ENCODE assay signal across 18 mouse cellular contexts in genomic region chr5:63262568-63262967, GRCm38 (mm10).
DNase-seq lines count a peak whose midpoint lies in the region; ATAC-seq and TF ChIP-seq lines count a peak whose summit lies in the region.
"Had no signal": no experiment of that assay in that cellular context is flagged by ENCODE, and none has a peak within 500 bp of the region (broad histone marks: within the 10 kb centered on the region; RNA-seq: fewer than 3 reads in every experiment).

No protein-coding gene starts in this region.

- no peaks in the 10 kb centered on the region for H3K36me3 ChIP-seq in hindbrain, embryonic 14.5 days (replicated peaks; ENCODE audit: control insufficient read depth, insufficient read depth)
- H3K36me3 ChIP-seq in hindbrain, embryonic 10.5 days: no peaks in the 10 kb centered on the region
- H3K36me3 ChIP-seq in midbrain, postnatal 0 days (ENCODE audit: insufficient read depth, low read length): no peaks in the 10 kb centered on the region
- H3K36me3 ChIP-seq in midbrain, embryonic 16.5 days (ENCODE audit: control insufficient read depth, insufficient read depth, low read length): no peaks in the 10 kb centered on the region
- H3K36me3 ChIP-seq in forebrain, postnatal 0 days (ENCODE audit: insufficient read depth): no peaks in the 10 kb centered on the region
- H3K36me3 ChIP-seq: embryonic facial prominence, embryonic 13.5 days; heart, embryonic 10.5 days; limb, embryonic 13.5 days; midbrain, embryonic 10.5 days had no signal

- H3K4me1 ChIP-seq in hindbrain, embryonic 14.5 days (replicated peaks; ENCODE audit: control insufficient read depth, insufficient read depth, low read length): no peaks in the 10 kb centered on the region
- H3K4me1 ChIP-seq in hindbrain, embryonic 10.5 days (replicated peaks): no peaks in the 10 kb centered on the region
- no peaks in the 10 kb centered on the region for H3K4me1 ChIP-seq in midbrain, postnatal 0 days (ENCODE audit: insufficient read depth, low read length)
- H3K4me1 ChIP-seq in midbrain, embryonic 16.5 days (ENCODE audit: control insufficient read depth, insufficient read depth, low read length): no peaks in the 10 kb centered on the region
- H3K4me1 ChIP-seq in forebrain, postnatal 0 days (ENCODE audit: insufficient read depth): no peaks in the 10 kb centered on the region
- H3K4me1 ChIP-seq: embryonic facial prominence, embryonic 13.5 days; heart, embryonic 10.5 days; limb, embryonic 13.5 days; midbrain, embryonic 10.5 days had no signal

- no peaks in the 10 kb centered on the region for H3K9me3 ChIP-seq in hindbrain, embryonic 14.5 days (ENCODE audit: control insufficient read depth, low read length)
- H3K9me3 ChIP-seq in hindbrain, embryonic 10.5 days: no peaks in the 10 kb centered on the region
- no peaks in the 10 kb centered on the region for H3K9me3 ChIP-seq in midbrain, postnatal 0 days (ENCODE audit: low read length)
- no peaks in the 10 kb centered on the region for H3K9me3 ChIP-seq in midbrain, embryonic 16.5 days (replicated peaks; ENCODE audit: control insufficient read depth, low read length, poor library complexity, severe bottlenecking)
- no peaks in the 10 kb centered on the region for H3K9me3 ChIP-seq in forebrain, postnatal 0 days (ENCODE audit: low read length)
- H3K9me3 ChIP-seq: embryonic facial prominence, embryonic 13.5 days; heart, embryonic 10.5 days; limb, embryonic 13.5 days; midbrain, embryonic 10.5 days had no signal

- ATAC-seq in hindbrain, embryonic 14.5 days (ENCODE audit: low FRiP score): no peak
- no peak for ATAC-seq in midbrain, postnatal 0 days (ENCODE audit: low FRiP score)
- ATAC-seq in midbrain, embryonic 16.5 days: no peak
- ATAC-seq in forebrain, postnatal 0 days: peak; percentile 75
- ATAC-seq: intestine, embryonic 16.5 days; Patski had no signal

- H3K27ac ChIP-seq in hindbrain, embryonic 14.5 days: no peak overlapping the region
- no peak overlapping the region for H3K27ac ChIP-seq in hindbrain, embryonic 10.5 days
- no peak overlapping the region for H3K27ac ChIP-seq in midbrain, postnatal 0 days (ENCODE audit: low read depth, low read length)
- no peak overlapping the region for H3K27ac ChIP-seq in midbrain, embryonic 16.5 days (ENCODE audit: low read length)
- H3K27ac ChIP-seq in forebrain, postnatal 0 days (ENCODE audit: low read depth, low read length): no peak overlapping the region
- H3K27ac ChIP-seq: embryonic facial prominence, embryonic 13.5 days; heart, embryonic 10.5 days; limb, embryonic 13.5 days; midbrain, embryonic 10.5 days had no signal

- no peak overlapping the region for H3K4me2 ChIP-seq in hindbrain, embryonic 14.5 days (replicated peaks)
- no peak overlapping the region for H3K4me2 ChIP-seq in midbrain, postnatal 0 days (ENCODE audit: low read depth, low read length, poor library complexity, severe bottlenecking)
- no peak overlapping the region for H3K4me2 ChIP-seq in midbrain, embryonic 16.5 days (ENCODE audit: low read length)
- no peak overlapping the region for H3K4me2 ChIP-seq in forebrain, postnatal 0 days (ENCODE audit: low read depth)
- H3K4me2 ChIP-seq: embryonic facial prominence, embryonic 13.5 days; limb, embryonic 13.5 days had no signal

- no peak overlapping the region for H3K9ac ChIP-seq in hindbrain, embryonic 14.5 days
- no peak overlapping the region for H3K9ac ChIP-seq in midbrain, postnatal 0 days (replicated peaks; ENCODE audit: low read length, poor library complexity, severe bottlenecking)
- no peak overlapping the region for H3K9ac ChIP-seq in midbrain, embryonic 16.5 days (ENCODE audit: low read depth, low read length)
- no peak overlapping the region for H3K9ac ChIP-seq in forebrain, postnatal 0 days
- H3K9ac ChIP-seq: embryonic facial prominence, embryonic 13.5 days; limb, embryonic 13.5 days had no signal

- no peak for TF ChIP-seq CTCF in midbrain, postnatal 0 days (IDR thresholded peaks at IDR 0.05)
- TF ChIP-seq CTCF in forebrain, postnatal 0 days (IDR thresholded peaks at IDR 0.05; ENCODE audit: low read depth): no peak

- no peaks in the 10 kb centered on the region for H3K27me3 ChIP-seq in hindbrain, embryonic 14.5 days (ENCODE audit: control insufficient read depth, insufficient read depth, low read length)
- no peaks in the 10 kb centered on the region for H3K27me3 ChIP-seq in hindbrain, embryonic 10.5 days (ENCODE audit: insufficient read depth, poor library complexity, severe bottlenecking)
- no peaks in the 10 kb centered on the region for H3K27me3 ChIP-seq in midbrain, postnatal 0 days (ENCODE audit: insufficient read depth, low read length)
- H3K27me3 ChIP-seq in midbrain, embryonic 16.5 days (ENCODE audit: control insufficient read depth, insufficient read depth, low read depth, low read length): no peaks in the 10 kb centered on the region
- no peaks in the 10 kb centered on the region for H3K27me3 ChIP-seq in forebrain, postnatal 0 days (ENCODE audit: insufficient read depth, low read length)
- H3K27me3 ChIP-seq: CH12.LX; embryonic facial prominence, embryonic 13.5 days; limb, embryonic 13.5 days had no signal

- H3K4me3 ChIP-seq in hindbrain, embryonic 14.5 days (replicated peaks; ENCODE audit: low read length): no peak overlapping the region
- no peak overlapping the region for H3K4me3 ChIP-seq in hindbrain, embryonic 10.5 days
- no peak overlapping the region for H3K4me3 ChIP-seq in midbrain, postnatal 0 days (ENCODE audit: low read depth, low read length)
- no peak overlapping the region for H3K4me3 ChIP-seq in midbrain, embryonic 16.5 days (ENCODE audit: low read depth, low read length)
- no peak overlapping the region for H3K4me3 ChIP-seq in forebrain, postnatal 0 days (ENCODE audit: low read depth, low read length)
- H3K4me3 ChIP-seq: embryonic facial prominence, embryonic 13.5 days; heart, embryonic 10.5 days; limb, embryonic 13.5 days; midbrain, embryonic 10.5 days had no signal

- peak; percentile 38 for DNase-seq in hindbrain, embryonic 14.5 days (ENCODE audit: low spot score)
- no peak for DNase-seq in hindbrain, embryonic 10.5 days (ENCODE audit: low spot score)
- peak; percentile 48 for DNase-seq in midbrain, postnatal 0 days (ENCODE audit: low spot score)
- peak; percentile 59 for DNase-seq in forebrain, postnatal 0 days
- DNase-seq in retina, embryonic 14.5 days (ENCODE audit: low spot score): peak; percentile 17
- DNase-seq in embryo, embryonic 11 days: no peak
- DNase-seq: cerebellum, adult 2 months; heart, postnatal 36 days; lung, adult 2 months; thymus, adult 18-20 months had no signal

Comparison
In these comparisons a context has a peak if more than half of its experiments do, and no peak if none do; other contexts are left out.
1. DNase-seq: peak in hindbrain, embryonic 14.5 days (single experiment), midbrain, postnatal 0 days (single experiment), forebrain, postnatal 0 days (single experiment) and retina, embryonic 14.5 days (single experiment); none in hindbrain, embryonic 10.5 days (single experiment) and embryo, embryonic 11 days (single experiment).